Mouse (Mus musculus): ENCODE results near the gene Rimkla. TPM values are rescaled to one million over a fixed set of nuclear protein-coding genes. Genes with fewer than 3 reads are reported as not detected.

The Rimkla gene
- total RNA-seq, 2 experiments from 2014 or later, result 19.5 to 21.4 TPM

DNA sequence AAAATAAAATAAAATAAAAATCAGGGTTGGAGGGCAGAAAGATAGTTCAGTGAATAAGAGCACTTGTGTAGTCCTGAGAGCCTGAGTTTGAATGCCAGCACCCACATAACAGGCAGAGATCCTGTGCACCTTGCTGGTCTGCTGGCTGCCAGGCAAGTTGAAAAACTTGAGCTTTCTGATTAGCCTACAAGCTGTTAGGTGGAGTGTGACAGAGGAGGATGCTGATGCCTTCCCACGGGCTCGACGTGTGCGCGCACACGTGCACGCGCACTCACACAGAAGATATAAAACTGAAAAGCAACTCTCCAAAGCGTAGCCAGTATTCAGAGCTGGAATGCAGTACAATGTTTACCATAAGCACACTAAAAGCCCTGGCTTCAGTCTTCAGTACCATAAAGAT, 19.9 kb downstream of the Rimkla start:
- no peak for DNase-seq (ENCODE audit: low spot score in 2 of 2)

DNA sequence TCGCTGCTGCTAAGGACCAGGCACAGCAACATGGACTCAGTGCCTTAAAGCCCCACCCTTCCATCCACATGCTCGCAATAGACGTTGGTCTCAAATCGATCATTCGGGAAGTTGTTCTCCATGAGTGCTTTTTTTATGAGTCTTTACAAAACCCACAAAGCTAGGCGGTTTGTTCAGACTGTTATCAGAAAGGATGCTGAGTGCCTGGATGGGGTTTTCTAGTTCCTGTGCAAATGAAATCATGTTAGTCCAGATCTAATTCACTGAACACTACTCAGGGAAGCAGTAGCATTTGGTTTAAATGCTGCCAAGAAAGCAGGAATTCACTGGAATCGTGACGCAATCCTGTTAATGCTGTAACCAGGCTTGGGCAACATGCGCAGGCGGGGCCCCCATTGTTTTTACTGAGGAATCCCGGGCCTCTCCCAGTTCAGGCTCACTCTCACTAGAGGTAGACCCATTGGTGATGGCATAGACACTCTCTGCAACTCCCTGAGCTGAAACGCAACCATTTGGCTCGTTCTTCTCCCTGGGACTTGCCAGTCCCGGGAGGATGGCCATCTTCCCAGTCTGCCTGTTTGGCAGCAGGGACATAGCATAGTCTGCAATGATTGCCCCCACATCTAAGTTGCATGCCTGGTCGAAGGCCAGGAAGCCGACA, 24.6 kb downstream of the Rimkla start:
- peak; percentile 69 to 82 for DNase-seq (ENCODE audit: low spot score in 2 of 2)

GRCm38 (mm10) chr4:119465841-119466240, 26.6 kb downstream of the Rimkla start:
- no peak for DNase-seq (ENCODE audit: low spot score in 2 of 2)

DNA sequence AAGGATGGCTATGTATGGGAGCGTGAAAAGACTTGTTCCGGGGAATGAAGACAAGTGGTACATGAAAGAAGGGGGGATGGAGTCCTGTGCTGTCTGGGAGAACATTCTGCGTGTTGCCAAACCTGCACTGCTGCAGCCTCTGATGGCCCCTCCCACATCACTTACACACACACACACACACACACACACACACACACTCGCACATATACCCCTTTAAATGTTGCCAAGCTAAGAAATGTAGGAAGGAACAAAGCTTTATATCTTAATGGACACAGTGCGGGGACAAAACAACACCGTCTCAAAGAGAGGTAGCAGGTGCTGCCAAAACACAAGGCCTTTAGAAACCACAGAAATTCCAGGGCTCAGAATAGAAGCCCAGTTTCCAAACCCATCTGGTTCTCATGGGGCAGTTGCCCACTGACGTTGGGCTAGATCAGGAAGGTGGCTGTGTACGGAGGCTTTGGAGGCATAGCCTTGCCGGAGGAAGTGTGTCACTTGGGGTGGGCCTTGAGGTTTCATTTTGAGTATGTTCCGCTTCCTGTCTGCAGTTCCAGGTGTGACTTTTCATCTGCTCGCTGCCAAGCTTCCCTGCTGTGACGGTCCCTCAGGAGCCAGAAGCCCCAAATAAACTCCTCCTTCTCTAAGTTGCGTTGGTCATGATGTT, 28.5 kb downstream of the Rimkla start:
- DNase-seq (ENCODE audit: low spot score in 2 of 2), result no peak

DNA sequence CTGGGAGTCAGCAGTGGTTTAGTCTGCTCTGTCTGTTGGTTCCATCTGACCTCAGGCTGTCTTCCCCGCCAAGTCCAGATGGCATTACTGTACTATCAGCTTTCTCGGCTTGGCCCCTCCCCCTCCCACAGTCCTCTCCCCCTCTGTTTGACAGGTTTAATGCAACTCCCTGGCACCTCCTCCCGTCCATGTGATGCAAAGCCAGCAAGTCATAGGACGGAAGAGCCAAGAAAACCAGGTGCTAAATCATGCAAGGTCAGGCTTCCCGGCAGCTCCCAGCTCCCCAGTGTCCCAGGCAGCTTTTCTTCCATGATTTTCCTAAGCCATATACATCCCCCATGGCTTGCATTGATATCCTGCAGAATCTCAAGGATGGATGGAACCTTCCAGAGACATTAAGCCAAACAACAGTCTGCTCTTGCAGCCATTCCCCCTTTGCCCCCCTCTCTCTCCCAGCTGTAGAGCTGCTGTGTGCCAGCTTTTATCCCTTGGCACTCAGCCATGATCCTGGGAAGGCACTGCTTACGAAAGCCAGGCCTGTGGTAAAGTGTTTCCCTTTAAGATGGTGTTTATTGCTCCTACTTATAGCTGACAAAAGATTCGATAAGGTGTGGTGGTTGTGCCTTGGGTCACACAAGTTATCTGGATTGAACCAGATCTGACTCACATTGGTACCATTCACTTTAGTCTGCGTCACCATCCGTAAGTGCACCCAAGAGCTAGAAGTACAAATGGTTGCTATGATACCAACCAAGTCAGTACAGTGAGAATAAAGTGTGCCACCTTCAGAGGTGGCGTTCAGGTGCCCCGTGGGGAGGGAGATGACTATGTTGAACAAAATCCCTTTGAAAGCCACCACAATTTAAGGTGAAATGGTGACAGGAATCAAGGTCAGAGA, 29.3 kb downstream of the Rimkla start:
- DNase-seq (ENCODE audit: low spot score in 2 of 2), result peak; percentile 40 to 46

- DNase-seq (ENCODE audit: low spot score in 2 of 2), result no peak
Observed at GRCm38 (mm10) chr4:119462457-119462856, 30.0 kb downstream of the Rimkla start.

DNA sequence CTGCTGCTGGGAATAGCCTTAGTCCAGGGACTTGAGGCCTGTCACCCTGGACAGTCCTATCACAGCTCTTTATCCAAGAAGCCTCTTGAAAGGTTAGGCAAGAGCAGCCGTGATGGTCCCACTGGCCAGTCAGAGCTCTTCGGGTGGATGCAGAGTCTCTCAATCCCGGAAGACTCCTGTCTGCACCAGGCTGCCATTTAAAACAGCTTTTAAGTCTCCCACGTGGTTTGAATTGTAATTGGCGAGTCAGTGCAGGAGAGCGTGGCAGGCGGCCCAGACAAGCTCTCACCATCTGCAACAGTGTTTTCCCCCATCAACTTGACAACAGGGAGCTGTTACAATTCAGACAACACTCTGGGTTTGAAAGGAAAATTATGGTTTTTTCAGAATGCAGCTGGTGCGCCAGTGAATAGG, 31.7 kb downstream of the Rimkla start:
- peak; percentile 83 to 96 for DNase-seq (ENCODE audit: low spot score in 2 of 2)

DNA sequence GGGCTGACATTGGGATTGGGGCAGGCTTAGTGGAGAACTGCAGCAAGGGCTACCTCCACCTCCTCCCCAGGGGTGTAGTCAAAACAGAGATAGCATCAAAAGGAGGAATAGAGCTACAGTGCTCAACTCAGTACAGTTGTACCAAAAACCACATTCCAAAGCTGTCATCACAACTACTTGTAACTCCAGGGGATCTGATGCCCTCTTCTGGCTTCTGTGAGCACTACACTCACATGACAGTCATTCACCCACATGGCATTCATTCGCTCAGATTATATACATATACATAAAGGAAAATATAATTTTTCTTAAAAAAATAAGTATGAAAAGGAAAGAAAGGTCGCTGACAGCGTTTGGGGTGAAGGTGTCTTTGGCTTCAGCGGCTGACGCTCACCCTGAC, 32.1 kb downstream of the Rimkla start:
- peak; percentile 54 to 73 for DNase-seq (ENCODE audit: low spot score in 2 of 2)

GRCm38 (mm10) chr4:119453533-119453932, 38.9 kb downstream of the Rimkla start:
- DNase-seq (ENCODE audit: low spot score in 2 of 2), result no peak

DNA sequence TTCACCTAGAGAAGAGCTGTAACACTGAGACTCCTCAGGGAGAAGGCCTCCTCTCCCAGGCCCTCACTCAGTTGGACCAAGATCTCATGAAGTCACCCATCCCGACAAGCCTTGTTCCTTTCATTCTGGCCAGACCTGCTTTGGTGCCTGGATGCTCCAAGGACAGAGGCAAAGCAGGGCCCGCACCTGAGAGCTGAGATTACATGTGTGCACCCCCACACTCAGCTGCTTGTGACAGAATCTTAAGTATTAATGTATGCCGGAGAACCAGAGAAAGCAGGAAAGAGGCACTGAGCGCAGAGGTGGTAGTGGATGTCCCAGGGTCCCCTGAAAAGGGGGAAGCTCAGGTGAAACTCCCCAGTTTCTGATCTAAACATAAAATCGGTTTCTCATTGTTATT, 39.3 kb downstream of the Rimkla start:
- DNase-seq (ENCODE audit: low spot score in 2 of 2), result no peak

DNA sequence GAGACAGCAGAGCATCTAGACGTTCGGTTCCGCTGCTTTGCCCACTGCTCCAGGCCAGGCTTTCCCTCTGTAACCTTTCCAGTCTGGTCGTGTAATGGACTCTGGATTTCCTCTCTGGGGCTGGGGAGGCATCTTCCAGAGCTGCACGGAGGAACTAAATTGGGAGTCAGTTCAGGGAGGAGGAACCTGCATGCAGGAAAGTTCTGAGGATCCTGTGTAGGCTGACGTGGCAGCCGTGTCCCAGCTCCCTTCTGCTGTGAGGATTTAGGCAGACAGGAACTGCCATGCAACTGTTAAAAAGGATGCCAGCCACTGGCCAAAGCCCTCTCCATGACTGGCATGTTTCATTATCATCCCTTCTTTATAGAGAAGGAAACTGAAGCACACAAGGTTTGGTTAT, 42.0 kb downstream of the Rimkla start:
- DNase-seq (ENCODE audit: low spot score in 2 of 2), result no peak

DNA sequence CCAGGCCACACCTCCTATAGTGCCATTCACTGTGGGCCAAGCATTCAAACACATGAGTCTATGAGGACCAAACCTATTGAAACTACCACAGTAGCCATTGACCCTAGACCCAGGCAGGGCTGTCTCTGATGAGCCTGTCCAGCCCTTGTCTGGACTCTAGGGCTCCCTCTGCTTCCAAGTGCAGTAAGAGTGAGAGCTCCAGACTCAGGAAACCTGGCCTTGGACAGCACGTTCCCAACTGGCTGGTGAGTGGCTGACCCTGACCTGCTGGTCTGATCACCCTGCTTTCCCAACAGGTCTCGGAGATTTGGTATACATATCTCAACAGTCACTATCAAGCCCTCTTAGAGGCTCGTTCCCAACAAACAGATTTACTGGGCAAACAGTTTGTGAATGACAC, 44.6 kb downstream of the Rimkla start:
- no peak for DNase-seq (ENCODE audit: low spot score in 2 of 2)

- DNase-seq (ENCODE audit: low spot score in 2 of 2), result no peak
Observed at GRCm38 (mm10) chr4:119447261-119447660, 45.2 kb downstream of the Rimkla start.

DNA sequence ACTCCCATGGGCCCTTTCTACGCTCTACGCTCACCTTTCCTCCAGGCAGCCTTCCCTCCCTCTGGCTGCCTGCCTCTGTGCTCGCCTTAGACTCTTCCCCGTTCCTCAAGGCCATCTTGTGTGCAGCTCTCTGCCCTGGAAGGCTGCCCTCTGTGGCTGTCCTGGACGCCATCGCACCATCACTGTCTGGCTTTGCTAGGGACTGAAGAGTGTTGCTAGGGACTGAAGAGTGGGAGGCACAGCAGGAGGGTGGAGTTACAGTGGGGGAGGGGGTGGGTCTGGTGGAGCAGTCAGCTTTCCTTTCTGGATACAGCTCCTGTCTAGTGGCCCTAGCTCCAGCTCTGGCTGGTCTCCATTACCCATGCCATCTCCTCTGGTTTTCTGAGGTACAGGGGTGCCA, 49.9 kb downstream of the Rimkla start:
- DNase-seq (ENCODE audit: low spot score in 2 of 2), result no peak

DNA sequence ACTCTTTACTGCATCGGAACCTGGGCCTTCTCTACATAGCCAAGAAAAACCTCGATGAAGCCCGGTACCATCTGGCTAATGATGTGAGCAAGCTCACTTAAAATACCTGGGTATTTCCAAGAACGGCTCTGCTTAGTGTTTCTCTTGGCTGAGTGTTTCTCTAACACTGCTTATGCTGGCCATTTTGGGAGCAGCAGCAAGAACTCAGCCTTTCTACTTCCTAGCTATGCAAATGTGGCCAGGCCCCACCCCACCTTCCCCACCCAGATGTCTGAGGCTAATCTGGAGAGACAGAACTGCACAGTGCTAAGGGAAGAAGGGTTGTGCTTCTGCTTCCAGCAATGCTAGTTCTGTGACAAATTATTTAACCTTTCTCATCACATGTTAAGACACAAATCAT, 50.6 kb downstream of the Rimkla start:
- no peak for DNase-seq (ENCODE audit: low spot score in 2 of 2)

- DNase-seq (ENCODE audit: low spot score in 2 of 2), result no peak
Observed at GRCm38 (mm10) chr4:119437936-119438335, 54.5 kb downstream of the Rimkla start.

- DNase-seq (ENCODE audit: low spot score in 2 of 2), result peak in 1 of 2 experiments; percentile 17
Observed at GRCm38 (mm10) chr4:119430678-119431077, 61.8 kb downstream of the Rimkla start.

DNA sequence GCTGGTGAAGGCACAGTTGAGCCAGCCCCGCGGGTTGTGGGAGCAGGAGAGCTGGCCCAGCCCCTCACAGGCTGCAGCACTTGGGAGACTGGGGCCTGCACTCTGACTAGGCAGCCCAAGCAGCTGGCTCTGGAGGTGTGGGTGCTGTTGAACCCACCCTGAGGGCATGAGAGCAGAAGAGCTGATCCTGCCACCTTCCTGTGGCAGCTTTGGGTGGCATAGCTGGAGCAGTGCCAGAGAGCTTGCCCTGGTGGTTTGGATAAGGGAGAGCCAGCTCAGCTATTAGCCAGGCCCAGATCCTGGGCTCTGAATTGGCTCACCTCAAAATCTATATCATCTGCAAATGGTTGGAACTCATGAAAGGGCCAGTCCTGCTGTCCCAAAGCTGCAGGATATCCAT, 64.7 kb downstream of the Rimkla start:
- DNase-seq (ENCODE audit: low spot score in 2 of 2), result no peak

- no peak for DNase-seq (ENCODE audit: low spot score in 2 of 2)
Observed at GRCm38 (mm10) chr4:119425601-119426000, 66.8 kb downstream of the Rimkla start.

- DNase-seq (ENCODE audit: low spot score in 2 of 2), result no peak
Observed at GRCm38 (mm10) chr4:119425077-119425476, 67.4 kb downstream of the Rimkla start.

GRCm38 (mm10) chr4:119422294-119422964, 70.0 kb downstream of the Rimkla start, which contains the start of the genes Ppcs and Zmynd12:
TSS of gene Ppcs (minus strand) at chr4:119422420.
TSS of gene Zmynd12 (plus strand) at chr4:119422814.
- peak; percentile 81 to 83 for DNase-seq (ENCODE audit: low spot score in 2 of 2)

Data from layer of hippocampus, postnatal 14 days (tissue).